ENCODE assay signal across 8 mouse cellular contexts in the genomic region with DNA sequence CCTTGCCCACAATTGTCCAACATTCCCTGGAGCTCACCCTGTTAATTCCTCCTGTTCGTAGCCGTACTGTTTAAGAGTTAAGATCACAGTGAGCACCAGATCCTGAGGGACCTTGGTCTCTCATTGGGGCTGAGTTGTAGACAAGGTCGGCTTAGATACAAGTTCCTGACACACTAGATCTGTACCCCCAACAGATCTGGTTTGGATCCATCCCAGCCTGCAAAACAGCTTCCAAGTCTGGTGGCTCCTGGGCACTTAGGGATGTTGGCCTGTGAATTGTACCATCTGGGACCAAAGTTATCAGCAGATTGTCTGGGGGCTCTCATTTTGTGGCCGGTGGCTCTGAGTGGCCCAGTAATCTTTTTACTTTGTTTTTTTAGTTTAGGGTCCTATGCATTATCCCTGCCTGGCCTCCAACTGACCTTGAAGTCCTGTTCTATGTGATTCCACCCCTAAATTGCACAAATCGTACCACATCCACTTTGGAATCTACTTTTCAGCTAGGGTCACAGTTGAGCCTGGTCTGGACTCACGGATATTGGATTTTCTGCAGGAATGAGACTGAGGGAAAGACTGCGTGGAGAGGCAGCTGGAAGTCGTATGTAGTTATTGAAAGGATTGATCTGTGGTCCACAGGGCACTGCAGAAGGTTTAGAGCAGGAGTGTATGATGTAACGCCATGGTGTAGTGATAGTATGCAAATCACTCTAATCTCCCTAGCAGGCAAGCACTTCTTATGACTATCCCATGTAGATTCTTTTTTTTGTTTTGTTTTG. TPM values are rescaled to one million over a fixed set of nuclear protein-coding genes. Genes with fewer than 3 reads are reported as not detected.
DNase-seq lines count a peak whose midpoint lies in the region; ATAC-seq and TF ChIP-seq lines count a peak whose summit lies in the region.

Gene Ube2i, minus strand, starts transcription at position 52 of the 776 bp plus-strand sequence.

- H3K4me2 ChIP-seq in intestine, postnatal 0 days (replicated peaks; ENCODE audit: low read depth) = peak within 1 kb of the TSS; percentile 83
- H3K4me2 ChIP-seq in midbrain, embryonic 11.5 days = peak within 1 kb of the TSS; percentile 45

- no peaks in the 10 kb centered on the region for H3K9me3 ChIP-seq in intestine, postnatal 0 days (ENCODE audit: control insufficient read depth)
- no peaks in the 10 kb centered on the region for H3K9me3 ChIP-seq in midbrain, embryonic 11.5 days (ENCODE audit: control insufficient read depth, low read length)

- H3K27me3 ChIP-seq in intestine, postnatal 0 days (replicated peaks; ENCODE audit: control insufficient read depth, insufficient read depth, low read length) = no peaks in the 10 kb centered on the region
- H3K27me3 ChIP-seq in midbrain, embryonic 11.5 days (ENCODE audit: control insufficient read depth, insufficient read depth, low read length) = no peaks in the 10 kb centered on the region

- TF ChIP-seq CTCF in layer of hippocampus, adult 2 months (conservative IDR thresholded peaks at IDR 0.05) = no peak
- TF ChIP-seq CTCF in intestine, postnatal 0 days (IDR thresholded peaks at IDR 0.05; ENCODE audit: low read depth) = no peak

- peak within 1 kb of the TSS; percentile 98 for H3K9ac ChIP-seq in intestine, postnatal 0 days (ENCODE audit: low read depth, low read length)
- H3K9ac ChIP-seq in midbrain, embryonic 11.5 days (ENCODE audit: low read length) = peak within 1 kb of the TSS; percentile 100

- H3K4me1 ChIP-seq in intestine, postnatal 0 days (replicated peaks; ENCODE audit: control insufficient read depth, insufficient read depth, low read length) = 0 out of 2 replicates have a peak, but pooled peaks cover 4% of the 10 kb centered on the region
- peaks cover 17% of the 10 kb centered on the region for H3K4me1 ChIP-seq in midbrain, embryonic 11.5 days (ENCODE audit: control insufficient read depth, insufficient read depth, low read length)

- H3K27ac ChIP-seq in layer of hippocampus, adult 2 months = peak within 1 kb of the TSS; percentile 100
- peak within 1 kb of the TSS; percentile 98 for H3K27ac ChIP-seq in intestine, postnatal 0 days (ENCODE audit: low read depth, low read length)
- peak within 1 kb of the TSS; percentile 97 for H3K27ac ChIP-seq in midbrain, embryonic 11.5 days (ENCODE audit: low read depth, low read length)

- WGBS in intestine, postnatal 0 days = 78% methylated on average over 9 of the region's 9 CpGs
- 88% methylated on average over 9 of the region's 9 CpGs for WGBS in midbrain, embryonic 11.5 days

- peak within 1 kb of the TSS; percentile 97 for H3K4me3 ChIP-seq in layer of hippocampus, adult 2 months
- H3K4me3 ChIP-seq in intestine, postnatal 0 days (ENCODE audit: low read depth, low read length) = peak within 1 kb of the TSS; percentile 96
- peak within 1 kb of the TSS; percentile 98 for H3K4me3 ChIP-seq in midbrain, embryonic 11.5 days (ENCODE audit: low read depth, low read length)

- DNase-seq in layer of hippocampus, adult 2 months (ENCODE audit: low spot score in 2 of 2) = no peak
- DNase-seq in layer of hippocampus, adult 9-10 months (ENCODE audit: low spot score) = no peak
- DNase-seq in adrenal gland, postnatal 4 days (ENCODE audit: low spot score in 2 of 2) = no peak
- no peak for DNase-seq in gastrocnemius, postnatal 36 days
- DNase-seq in midbrain, embryonic 11.5 days (ENCODE audit: low spot score, missing footprints) = peak; percentile 62
- DNase-seq in ovary, postnatal 14 days (ENCODE audit: low spot score) = no peak
- DNase-seq in right cerebral cortex, postnatal 4 days = no peak

- no peak for ATAC-seq in intestine, postnatal 0 days
- ATAC-seq in midbrain, embryonic 11.5 days (ENCODE audit: low FRiP score) = no peak

- intact Hi-C loops in gastrocnemius, postnatal 36 days (cut with DNase I) = loop anchor here (5.0 kb wide), 1 partner anchor 87 kb away; the partner anchor contains the start of gene Unkl

- H3K36me3 ChIP-seq in intestine, postnatal 0 days (ENCODE audit: control insufficient read depth, insufficient read depth) = no peaks in the 10 kb centered on the region
- no peaks in the 10 kb centered on the region for H3K36me3 ChIP-seq in midbrain, embryonic 11.5 days (ENCODE audit: control insufficient read depth, insufficient read depth, low read length)

RNA-seq across cellular contexts. Expression of gene Ube2i, which starts in this region (rescaled TPM):
- total RNA-seq in layer of hippocampus, adult 2 months (2021) = 100 to 1,000 TPM; 229 to 239 TPM
- total RNA-seq in adrenal gland, postnatal 4 days (2021) = 100 to 1,000 TPM; 371 to 391 TPM
- 10 to 100 TPM; 55.0 to 60.6 TPM for total RNA-seq in gastrocnemius, postnatal 36 days (2021)
- 253 and 257 TPM in 2 replicates for polyA plus RNA-seq in intestine, postnatal 0 days (2015; fragmentation: Nextera tagmentation; extraction: Ambion mirVana)
- polyA plus RNA-seq in midbrain, embryonic 11.5 days (2014; fragmentation: Nextera tagmentation; extraction: Ambion mirVana) = 863 and 877 TPM in 2 replicates
